Mouse (Mus musculus) large intestine, adult 2 months (tissue): Measurements from ENCODE around the gene Ampd3. TPM values are rescaled to one million over a fixed set of nuclear protein-coding genes. Genes with fewer than 3 reads are reported as not detected.
A peak's percentile ranks its signal among the peaks of the same experiment; 100 is the strongest.

Experiments
- DNase-seq: peaks from one replicate; pipeline ENCODE4 v3.0.0-alpha.2; 2012; ENCODE audit warnings: low read depth, low spot score
- WGBS: fragments of 180-500 bp; shearing (Covaris S2); methylation state at CpG from one replicate; pipeline ENCODE4 v1.1.7; 2018; 5-methylcytosine and 5-hydroxymethylcytosine counted together
- polyA plus RNA-seq: library from polyadenylated mRNA; depleted of rRNA; stranded (reverse); fragments of >200 nt; gene quantifications from 2 replicates; pipeline ENCODE4 v1.2.3, GENCODE M21; 2012; rRNA removed

Gene Ampd3
- 12.7 and 12.9 TPM in 2 replicates for polyA plus RNA-seq

GRCm38 (mm10) chr7:110768001-110768400, at the start of gene Ampd3:
TSS of gene Ampd3 (plus strand) at chr7:110768206.
- WGBS, result 25% methylated on average over 16 of the region's 16 CpGs
- no peak for DNase-seq

- DNase-seq, result no peak
- 84% methylated on average over 6 of the region's 6 CpGs for WGBS
Observed at GRCm38 (mm10) chr7:110718505-110718904, 49.5 kb upstream of the Ampd3 start.

- DNase-seq, result no peak
- WGBS, result 63% methylated on average over 4 of the region's 4 CpGs
Observed at GRCm38 (mm10) chr7:110719857-110720256, 48.1 kb upstream of the Ampd3 start.

GRCm38 (mm10) chr7:110722183-110722582, 45.8 kb upstream of the Ampd3 start:
- WGBS, result 86% methylated on average over 4 of the region's 4 CpGs
- no peak for DNase-seq

- 30% methylated on average over 2 of the region's 2 CpGs for WGBS
- DNase-seq, result peak; percentile 31
Observed at GRCm38 (mm10) chr7:110727049-110727448, 41.0 kb upstream of the Ampd3 start.

GRCm38 (mm10) chr7:110728876-110729275, 39.1 kb upstream of the Ampd3 start:
- DNase-seq, result no peak

GRCm38 (mm10) chr7:110729295-110729694, 38.7 kb upstream of the Ampd3 start:
- DNase-seq, result no peak
- 84% methylated on average over 6 of the region's 6 CpGs for WGBS

More at GRCm38 (mm10) chr7:110728876-110729275, 39.1 kb upstream of the Ampd3 start:
- 41% methylated on average over 3 of the region's 3 CpGs for WGBS

- DNase-seq, result no peak
- 77% methylated on average over 6 of the region's 6 CpGs for WGBS
Observed at GRCm38 (mm10) chr7:110731091-110731967, 36.7 kb upstream of the Ampd3 start.

- no peak for DNase-seq
- 74% methylated on average over 12 of the region's 12 CpGs for WGBS
Observed at GRCm38 (mm10) chr7:110732001-110732632, 35.9 kb upstream of the Ampd3 start.

- no peak for DNase-seq
- 43% methylated on average over 2 of the region's 2 CpGs for WGBS
Observed at GRCm38 (mm10) chr7:110736914-110737313, 31.1 kb upstream of the Ampd3 start.

- DNase-seq, result no peak
- WGBS, result 57% methylated on average over 5 of the region's 5 CpGs
Observed at GRCm38 (mm10) chr7:110739764-110740163, 28.2 kb upstream of the Ampd3 start.

- 86% methylated on average over 2 of the region's 2 CpGs for WGBS
- DNase-seq, result no peak
Observed at GRCm38 (mm10) chr7:110740188-110740587, 27.8 kb upstream of the Ampd3 start.

- DNase-seq, result no peak
- 78% methylated on average over 5 of the region's 5 CpGs for WGBS
Observed at GRCm38 (mm10) chr7:110742022-110742421, 26.0 kb upstream of the Ampd3 start.

GRCm38 (mm10) chr7:110746087-110746562, 21.9 kb upstream of the Ampd3 start:
- DNase-seq, result no peak

GRCm38 (mm10) chr7:110746809-110747208, 21.2 kb upstream of the Ampd3 start:
- 54% methylated on average over 2 of the region's 2 CpGs for WGBS
- DNase-seq, result no peak

More at GRCm38 (mm10) chr7:110746087-110746562, 21.9 kb upstream of the Ampd3 start:
- WGBS, result 91% methylated on average over 5 of the region's 5 CpGs

- WGBS, result 59% methylated on average over 4 of the region's 4 CpGs
- no peak for DNase-seq
Observed at GRCm38 (mm10) chr7:110750834-110751233, 17.2 kb upstream of the Ampd3 start.

- WGBS, result 71% methylated on average over 1 of the region's 1 CpGs
- DNase-seq, result no peak
Observed at GRCm38 (mm10) chr7:110751634-110752033, 16.4 kb upstream of the Ampd3 start.

- 95% methylated on average over 1 of the region's 1 CpGs for WGBS
- DNase-seq, result no peak
Observed at GRCm38 (mm10) chr7:110753310-110753709, 14.7 kb upstream of the Ampd3 start.

- 65% methylated on average over 5 of the region's 5 CpGs for WGBS
- no peak for DNase-seq
Observed at GRCm38 (mm10) chr7:110753926-110754330, 14.1 kb upstream of the Ampd3 start.

- 48% methylated on average over 2 of the region's 2 CpGs for WGBS
- no peak for DNase-seq
Observed at GRCm38 (mm10) chr7:110756440-110756839, 11.6 kb upstream of the Ampd3 start.
